8 mouse cellular contexts compared by ENCODE assay signal in the genomic region with DNA sequence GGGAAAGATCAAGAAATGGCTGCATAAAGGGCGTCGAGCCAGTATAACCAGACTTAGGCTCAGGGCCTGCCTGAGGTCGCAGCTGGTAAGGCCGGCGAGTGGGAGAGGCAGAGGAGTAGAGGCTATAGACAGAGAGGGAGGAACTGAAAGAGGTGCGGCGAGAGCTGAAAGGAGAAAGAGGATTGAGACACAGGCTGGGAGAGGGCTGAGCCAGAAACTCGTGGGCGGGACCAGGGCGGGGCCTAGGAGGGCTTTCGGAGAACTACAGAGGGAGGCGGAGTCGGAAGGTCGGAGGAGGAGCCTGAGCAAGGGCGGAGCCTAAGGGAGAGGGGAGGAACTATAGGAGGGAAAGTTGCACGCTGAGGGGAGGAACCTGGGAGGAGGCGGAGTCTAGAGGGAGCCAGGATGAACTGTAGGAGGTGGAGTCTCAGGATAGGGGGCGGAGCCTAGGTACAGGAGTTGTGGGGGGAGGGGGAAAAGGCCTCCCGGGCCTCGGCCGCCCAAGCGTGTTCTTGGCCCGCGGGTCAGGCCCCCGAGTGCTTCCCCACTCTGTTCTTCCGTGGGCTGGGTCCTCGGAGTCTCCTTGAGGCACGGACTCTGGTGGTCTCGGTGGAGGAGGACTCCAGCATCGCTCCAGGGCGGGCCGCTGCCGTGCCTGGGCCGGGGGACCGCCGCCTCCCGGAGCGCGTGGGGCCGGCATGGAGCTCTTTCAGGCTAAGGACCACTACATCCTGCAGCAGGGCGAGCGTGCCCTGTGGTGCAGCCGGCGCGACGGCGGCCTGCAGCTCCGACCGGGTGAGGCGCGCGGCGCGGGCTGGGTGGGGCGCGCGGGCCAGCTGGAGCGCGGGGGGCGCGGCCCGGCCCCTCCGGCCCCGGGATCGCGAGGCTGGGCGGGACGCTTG. TPM values are rescaled to one million over a fixed set of nuclear protein-coding genes. Genes with fewer than 3 reads are reported as not detected.
DNase-seq lines count a peak whose midpoint lies in the region; ATAC-seq and TF ChIP-seq lines count a peak whose summit lies in the region.

Gene Inpp5f (plus strand): TSS at position 432 of the 902 bp plus-strand sequence.

- peak within 1 kb of the TSS; percentile 85 for H3K4me3 ChIP-seq in G1E (ENCODE audit: low read depth, low read length)
- H3K4me3 ChIP-seq in forebrain, embryonic 16.5 days (replicated peaks; ENCODE audit: low read length) = peak within 1 kb of the TSS; percentile 90
- peak within 1 kb of the TSS; percentile 70 for H3K4me3 ChIP-seq in layer of hippocampus, adult 2 months
- H3K4me3 ChIP-seq in lung, embryonic 14.5 days (ENCODE audit: low read depth, low read length) = peak within 1 kb of the TSS; percentile 87
- H3K4me3 ChIP-seq in olfactory bulb, adult 2 months (ENCODE audit: insufficient read depth, low read depth, low read length) = peak within 1 kb of the TSS; percentile 69
- H3K4me3 ChIP-seq in thymus, adult 2 months (ENCODE audit: control insufficient read depth, insufficient read depth, low read length) = peak within 1 kb of the TSS; percentile 64

- H3K36me3 ChIP-seq in G1E (replicated peaks) = no peaks in the 10 kb centered on the region
- H3K36me3 ChIP-seq in forebrain, embryonic 16.5 days (ENCODE audit: control insufficient read depth, insufficient read depth) = no peaks in the 10 kb centered on the region
- H3K36me3 ChIP-seq in lung, embryonic 14.5 days (ENCODE audit: insufficient read depth) = no peaks in the 10 kb centered on the region
- H3K36me3 ChIP-seq in thymus, adult 2 months (ENCODE audit: control insufficient read depth, insufficient read depth, low read length) = no peaks in the 10 kb centered on the region

- DNase-seq in G1E (ENCODE audit: low spot score) = peak; percentile 90
- DNase-seq in cerebellum, adult 18-20 months = peak; percentile 96 to 100
- DNase-seq in heart, postnatal 36 days = peak; percentile 99
- DNase-seq in layer of hippocampus, adult 2 months (ENCODE audit: low spot score in 2 of 2) = peak; percentile 96 to 99
- peak; percentile 99 for DNase-seq in lung, embryonic 14.5 days
- DNase-seq in thymus, adult 2 months = peak; percentile 99

- 0 out of 2 replicates have a peak, but pooled peaks have one; percentile 16 for TF ChIP-seq POLR2A in olfactory bulb, adult 2 months (IDR thresholded peaks at IDR 0.05; ENCODE audit: insufficient read depth, low read depth, low read length)
- peak; percentile 31; the same call in 1 of the 2 replicates for TF ChIP-seq POLR2A in thymus, adult 2 months (IDR thresholded peaks at IDR 0.05; ENCODE audit: control insufficient read depth, extremely low read depth, insufficient read depth, low read length, poor library complexity)

- peak within 1 kb of the TSS; percentile 81 for H3K4me2 ChIP-seq in forebrain, embryonic 16.5 days (ENCODE audit: low read length)
- H3K4me2 ChIP-seq in lung, embryonic 14.5 days = peak within 1 kb of the TSS; percentile 89

- no peak for TF ChIP-seq CTCF in G1E (IDR thresholded peaks at IDR 0.05; ENCODE audit: low read depth, low read length)
- no peak for TF ChIP-seq CTCF in layer of hippocampus, adult 2 months (conservative IDR thresholded peaks at IDR 0.05)
- no peak for TF ChIP-seq CTCF in lung, embryonic 14.5 days (IDR thresholded peaks at IDR 0.05; ENCODE audit: low read depth)
- no peak for TF ChIP-seq CTCF in olfactory bulb, adult 2 months (IDR thresholded peaks at IDR 0.05; ENCODE audit: insufficient read depth, low read depth, low read length)
- TF ChIP-seq CTCF in thymus, adult 2 months (IDR thresholded peaks at IDR 0.05; ENCODE audit: borderline replicate concordance, control insufficient read depth, extremely low read depth, insufficient read depth, low read length, poor library complexity) = peak; percentile 33; the same call in 1 of the 2 replicates

- peak; percentile 99 for ATAC-seq in G1E (ENCODE audit: extremely low read depth, insufficient number of reproducible peaks, low FRiP score, poor library complexity, severe bottlenecking)
- peak; percentile 97 for ATAC-seq in forebrain, embryonic 16.5 days
- peak; percentile 97 for ATAC-seq in lung, embryonic 14.5 days (ENCODE audit: insufficient read depth)

- intact Hi-C loops in heart, postnatal 36 days (cut with DNase I) = loop anchor here (5.0 kb wide), 3 partner anchors 76 to 149 kb away; partner anchors contain the start of genes Bag3 and Tial1

- no peaks in the 10 kb centered on the region for H3K27me3 ChIP-seq in G1E (ENCODE audit: insufficient read depth, low read length)
- H3K27me3 ChIP-seq in forebrain, embryonic 16.5 days (replicated peaks; ENCODE audit: control insufficient read depth, insufficient read depth, low read length) = no peaks in the 10 kb centered on the region
- no peaks in the 10 kb centered on the region for H3K27me3 ChIP-seq in lung, embryonic 14.5 days (ENCODE audit: insufficient read depth, low read length)
- H3K27me3 ChIP-seq in thymus, adult 2 months (ENCODE audit: control insufficient read depth, insufficient read depth, low read length) = no peaks in the 10 kb centered on the region

- H3K27ac ChIP-seq in forebrain, embryonic 16.5 days (ENCODE audit: low read length) = peak within 1 kb of the TSS; percentile 66
- peak within 1 kb of the TSS; percentile 95 for H3K27ac ChIP-seq in layer of hippocampus, adult 2 months
- peak within 1 kb of the TSS; percentile 82 for H3K27ac ChIP-seq in lung, embryonic 14.5 days (ENCODE audit: low read depth)
- H3K27ac ChIP-seq in olfactory bulb, adult 2 months (ENCODE audit: insufficient read depth, low read depth, low read length) = peak within 1 kb of the TSS; percentile 85
- no peak within 1 kb of the TSS for H3K27ac ChIP-seq in thymus, adult 2 months (ENCODE audit: control insufficient read depth, insufficient read depth, low read length)

- H3K9ac ChIP-seq in forebrain, embryonic 16.5 days (replicated peaks; ENCODE audit: low read depth, low read length) = peak within 1 kb of the TSS; percentile 91
- H3K9ac ChIP-seq in lung, embryonic 14.5 days = peak within 1 kb of the TSS; percentile 78

- no peaks in the 10 kb centered on the region for H3K9me3 ChIP-seq in G1E (replicated peaks)
- no peaks in the 10 kb centered on the region for H3K9me3 ChIP-seq in forebrain, embryonic 16.5 days (ENCODE audit: control insufficient read depth, low read length)
- no peaks in the 10 kb centered on the region for H3K9me3 ChIP-seq in lung, embryonic 14.5 days (ENCODE audit: low read depth, low read length)

- WGBS in forebrain, embryonic 16.5 days = 2% methylated on average over 68 of the region's 68 CpGs
- WGBS in lung, embryonic 14.5 days = 2% methylated on average over 63 of the region's 68 CpGs
- 1% methylated on average over 66 of the region's 68 CpGs for WGBS in olfactory bulb, adult 2 months
- 1% methylated on average over 67 of the region's 68 CpGs for WGBS in thymus, adult 2 months

- H3K4me1 ChIP-seq in G1E (ENCODE audit: insufficient read depth, low read depth, low read length) = peaks cover 37% of the 10 kb centered on the region
- H3K4me1 ChIP-seq in forebrain, embryonic 16.5 days (replicated peaks; ENCODE audit: control insufficient read depth, insufficient read depth, low read length) = peaks cover 13% of the 10 kb centered on the region
- peaks cover 6% of the 10 kb centered on the region; the same call in 1 of the 2 replicates for H3K4me1 ChIP-seq in lung, embryonic 14.5 days (ENCODE audit: insufficient read depth)
- peaks cover 6% of the 10 kb centered on the region for H3K4me1 ChIP-seq in olfactory bulb, adult 2 months (ENCODE audit: control insufficient read depth, insufficient read depth, low read length)
- H3K4me1 ChIP-seq in thymus, adult 2 months (replicated peaks; ENCODE audit: control insufficient read depth, insufficient read depth, low read length) = peaks cover 7% of the 10 kb centered on the region

RNA-seq across cellular contexts. Expression of gene Inpp5f, which starts in this region (rescaled TPM):
- total RNA-seq in G1E (2014; fragmentation: Nextera tagmentation) (40.6 and 44.0 TPM in 2 replicates), G1E (2017) (21.4 and 23.8 TPM in 2 replicates)
- 5.6 and 7.6 TPM in 2 replicates for polyA plus RNA-seq in G1E (2012)
- polyA plus RNA-seq in forebrain, embryonic 16.5 days (2015; fragmentation: Nextera tagmentation; extraction: Ambion mirVana) = 322 and 366 TPM in 2 replicates
- total RNA-seq in heart, postnatal 36 days (2021) = 1 to 10 TPM; 5.0 to 7.0 TPM
- total RNA-seq in layer of hippocampus, adult 2 months (2021) = 100 to 1,000 TPM; 108 to 111 TPM
- polyA plus RNA-seq in lung, embryonic 14.5 days (2014; fragmentation: Nextera tagmentation; extraction: Ambion mirVana) = 26.3 and 28.2 TPM in 2 replicates
- polyA plus RNA-seq in olfactory bulb, adult 2 months (2012; ENCODE audit: insufficient read depth, insufficient read length, low replicate concordance, missing spikeins) = not detected in 2 replicates
- polyA plus RNA-seq in thymus, adult 2 months (2012; rRNA removed) = 3.8 and 4.1 TPM in 2 replicates
